Mouse (Mus musculus): Measurements from ENCODE around the gene 1700024B05Rik.
"Not testable (repeated sequence)": the region's sequence is repeated elsewhere in the genome, so short reads cannot be mapped to it uniquely, and the experiment has no call there.

The 1700024B05Rik gene

DNA sequence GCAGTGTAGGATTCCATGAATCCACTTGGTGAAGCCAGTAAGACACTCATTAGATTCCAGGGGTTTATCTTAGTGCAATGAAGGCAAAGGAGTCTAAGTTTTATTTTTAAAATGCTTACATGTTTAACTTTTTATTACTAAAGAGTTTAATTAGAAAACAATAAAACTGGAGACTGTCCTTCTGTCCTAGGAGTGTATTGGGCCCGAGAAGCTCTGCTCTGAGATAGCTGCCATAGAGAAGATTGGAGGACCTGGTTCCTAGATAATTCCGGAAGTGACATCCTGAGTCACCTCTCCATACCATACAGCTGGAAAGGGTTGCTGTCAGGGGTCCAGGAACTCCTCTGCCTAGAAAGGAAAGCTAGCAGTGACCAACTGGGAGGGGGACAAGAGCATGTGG is at the start of gene 1700024B05Rik:
TSS of gene 1700024B05Rik (plus strand) at position 301 of the 400 bp plus-strand sequence.
- ATAC-seq (ENCODE audit: low TSS enrichment), result not testable (repeated sequence)

DNA sequence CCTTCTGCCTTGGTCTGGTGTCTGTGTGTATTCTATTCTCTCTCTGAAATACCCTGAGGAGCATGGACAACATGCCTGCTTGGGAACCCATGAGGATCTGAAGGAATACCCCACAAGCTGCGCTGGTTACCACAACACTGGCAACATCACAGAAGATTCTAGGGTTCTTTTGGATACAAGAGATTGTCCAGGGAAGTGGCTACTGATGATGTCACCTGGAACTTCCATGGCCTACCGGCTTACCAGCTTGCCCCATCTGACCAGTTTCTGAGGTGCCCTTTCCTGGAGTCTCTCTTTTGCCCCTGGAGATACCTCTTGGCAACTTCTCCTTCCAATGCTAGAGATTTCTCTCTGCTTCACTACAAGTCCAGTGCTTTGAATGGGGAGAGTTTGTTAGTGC is 36.6 kb upstream of the 1700024B05Rik start, which contains the start of gene Gm7980:
TSS of gene Gm7980 (minus strand) at position 101 of the 400 bp plus-strand sequence.
- not testable (repeated sequence) for ATAC-seq (ENCODE audit: low TSS enrichment)

GRCm38 (mm10) chr14:41924649-41925048 is 19.1 kb upstream of the 1700024B05Rik start, which contains the start of gene 1700049E17Rik1:
Gene 1700049E17Rik1 (plus strand): TSS chr14:41924949.
- not testable (repeated sequence) for ATAC-seq (ENCODE audit: low TSS enrichment)

- not testable (repeated sequence) for ATAC-seq (ENCODE audit: low TSS enrichment)
Measured at GRCm38 (mm10) chr14:41964095-41964494, 20.3 kb downstream of the 1700024B05Rik start.

- not testable (repeated sequence) for ATAC-seq (ENCODE audit: low TSS enrichment)
Measured at GRCm38 (mm10) chr14:41967827-41968226, 24.0 kb downstream of the 1700024B05Rik start, which contains the start of gene Gm6401. Gene Gm6401 (minus strand): TSS chr14:41967927.

DNA sequence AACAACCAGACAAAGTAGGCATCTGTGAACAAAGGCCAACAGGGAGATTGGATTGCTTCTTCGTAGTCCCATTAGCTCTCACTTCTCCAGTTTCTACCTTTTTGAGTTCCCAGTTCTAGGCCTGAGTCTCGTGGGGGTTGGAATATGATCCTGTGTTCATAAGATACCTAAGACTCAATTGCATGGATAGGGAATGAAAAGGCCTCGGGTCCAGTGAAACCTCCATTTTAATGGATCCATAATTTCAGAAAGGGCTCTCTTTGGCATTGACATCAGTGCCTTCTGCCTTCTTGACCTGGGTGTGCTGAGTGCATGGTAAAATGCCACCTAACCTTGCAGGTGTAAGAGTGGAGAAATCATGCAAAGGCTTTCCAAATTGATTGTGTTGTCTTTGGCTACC is 24.8 kb downstream of the 1700024B05Rik start:
- not testable (repeated sequence) for ATAC-seq (ENCODE audit: low TSS enrichment)

GRCm38 (mm10) chr14:41983225-41983624 is 39.4 kb downstream of the 1700024B05Rik start, which contains the start of gene Gm3543:
Gene Gm3543 (minus strand): TSS chr14:41983325.
- not testable (repeated sequence) for ATAC-seq (ENCODE audit: low TSS enrichment)
